Mouse (Mus musculus): ENCODE results near the gene Nkx6-2. TPM values are rescaled to one million over a fixed set of nuclear protein-coding genes. Genes with fewer than 3 reads are reported as not detected.

The Nkx6-2 gene
- polyA plus RNA-seq, 1 experiment: not detected

GRCm38 (mm10) chr7:139595862-139596261 lies 13.3 kb upstream of the Nkx6-2 start:
- TF ChIP-seq USF1 (IDR thresholded peaks at IDR 0.05; ENCODE audit: low read depth): no peak
- TF ChIP-seq CEBPB (IDR thresholded peaks at IDR 0.05; ENCODE audit: insufficient read depth, poor library complexity, severe bottlenecking): no peak
- TF ChIP-seq MYOG (IDR thresholded peaks at IDR 0.05; ENCODE audit: control insufficient read depth in 1 of 3, insufficient read depth in 1 of 3, insufficient read length in 2 of 3, low read depth in 2 of 3): no peak
- TF ChIP-seq TCF3 (IDR thresholded peaks at IDR 0.05; ENCODE audit: insufficient read length, low read depth): no peak
- TF ChIP-seq E2F4 (IDR thresholded peaks at IDR 0.05; ENCODE audit: insufficient read depth): no peak
- no peak for TF ChIP-seq TCF12 (IDR thresholded peaks at IDR 0.05; ENCODE audit: insufficient read depth, poor library complexity, severe bottlenecking)
- no peak for TF ChIP-seq REST (IDR thresholded peaks at IDR 0.05; ENCODE audit: insufficient read depth, insufficient read length)
- H3K4me3 ChIP-seq: no peak overlapping the region
- H3K27me3 ChIP-seq (ENCODE audit: control insufficient read depth, insufficient read depth, insufficient read length): peaks cover 7% of the 10 kb centered on the region
- H3K79me2 ChIP-seq (ENCODE audit: control insufficient read depth, insufficient read depth): no peaks in the 10 kb centered on the region
- no peak overlapping the region for H3ac ChIP-seq (ENCODE audit: control insufficient read depth, insufficient read length)
- no peaks in the 10 kb centered on the region for H3K36me3 ChIP-seq (ENCODE audit: control insufficient read depth, insufficient read depth)
- no peak overlapping the region for H3K4me2 ChIP-seq (ENCODE audit: low read depth)

GRCm38 (mm10) chr7:139595311-139595710 lies 12.7 kb upstream of the Nkx6-2 start:
- TF ChIP-seq MYOG (IDR thresholded peaks at IDR 0.05; ENCODE audit: control insufficient read depth in 1 of 3, insufficient read depth in 1 of 3, insufficient read length in 2 of 3, low read depth in 2 of 3) (no peak), MAX (IDR thresholded peaks at IDR 0.05; ENCODE audit: low read depth) (no peak), POLR2A (IDR thresholded peaks at IDR 0.05; ENCODE audit: insufficient read length, low read depth) (no peak)
- Histone ChIP-seq H3K4me3 (no peak overlapping the region), H3K27me3 (ENCODE audit: control insufficient read depth, insufficient read depth, insufficient read length) (peaks cover 5% of the 10 kb centered on the region)

GRCm38 (mm10) chr7:139591311-139591710 lies 8.7 kb upstream of the Nkx6-2 start:
- TF ChIP-seq POLR2AphosphoS2 (IDR thresholded peaks at IDR 0.05; ENCODE audit: insufficient read length, low read depth): no peak
- no peak for TF ChIP-seq CEBPB (IDR thresholded peaks at IDR 0.05; ENCODE audit: insufficient read depth, poor library complexity, severe bottlenecking)
- TF ChIP-seq E2F4 (IDR thresholded peaks at IDR 0.05; ENCODE audit: insufficient read depth): no peak
- TF ChIP-seq MAX (IDR thresholded peaks at IDR 0.05; ENCODE audit: low read depth): no peak
- TF ChIP-seq REST (IDR thresholded peaks at IDR 0.05; ENCODE audit: insufficient read depth, insufficient read length): no peak
- TF ChIP-seq MYOD1 (IDR thresholded peaks at IDR 0.05; ENCODE audit: control insufficient read depth in 1 of 3, insufficient read length in 2 of 3, low read depth in 2 of 3): no peak
- no peak for TF ChIP-seq TCF12 (IDR thresholded peaks at IDR 0.05; ENCODE audit: insufficient read depth, poor library complexity, severe bottlenecking)
- no peak overlapping the region for H3K4me2 ChIP-seq (ENCODE audit: low read depth)
- H3K27me3 ChIP-seq (ENCODE audit: control insufficient read depth, insufficient read depth, insufficient read length): peaks cover 9% of the 10 kb centered on the region
- no peak overlapping the region for H3K4me3 ChIP-seq
- no peaks in the 10 kb centered on the region for H3K36me3 ChIP-seq (ENCODE audit: control insufficient read depth, insufficient read depth)
- no peak overlapping the region for H3ac ChIP-seq (ENCODE audit: control insufficient read depth, insufficient read length)
- no peaks in the 10 kb centered on the region for H3K79me2 ChIP-seq (ENCODE audit: control insufficient read depth, insufficient read depth)

More at GRCm38 (mm10) chr7:139595311-139595710, 12.7 kb upstream of the Nkx6-2 start:
- H3K4me2 ChIP-seq (ENCODE audit: low read depth): no peak overlapping the region
- H3K79me2 ChIP-seq (ENCODE audit: control insufficient read depth, insufficient read depth): no peaks in the 10 kb centered on the region
- no peak overlapping the region for H3ac ChIP-seq (ENCODE audit: control insufficient read depth, insufficient read length)
- H3K36me3 ChIP-seq (ENCODE audit: control insufficient read depth, insufficient read depth): no peaks in the 10 kb centered on the region

- H3ac ChIP-seq (ENCODE audit: control insufficient read depth, insufficient read length): no peak overlapping the region
- no peak overlapping the region for H3K4me2 ChIP-seq (ENCODE audit: low read depth)
- peaks cover 17% of the 10 kb centered on the region for H3K27me3 ChIP-seq (ENCODE audit: control insufficient read depth, insufficient read depth, insufficient read length)
- TF ChIP-seq SRF (IDR thresholded peaks at IDR 0.05; ENCODE audit: control insufficient read depth, insufficient read length, low read depth): no peak
- TF ChIP-seq MYOD1 (IDR thresholded peaks at IDR 0.05; ENCODE audit: control insufficient read depth in 1 of 3, insufficient read length in 2 of 3, low read depth in 2 of 3): no peak
- no peak for TF ChIP-seq TCF12 (IDR thresholded peaks at IDR 0.05; ENCODE audit: insufficient read depth, poor library complexity, severe bottlenecking)
- TF ChIP-seq POLR2A (IDR thresholded peaks at IDR 0.05; ENCODE audit: insufficient read length, low read depth): no peak
- H3K4me3 ChIP-seq: no peak overlapping the region
- H3K36me3 ChIP-seq (ENCODE audit: control insufficient read depth, insufficient read depth): no peaks in the 10 kb centered on the region
- no peaks in the 10 kb centered on the region for H3K79me2 ChIP-seq (ENCODE audit: control insufficient read depth, insufficient read depth)
Measured at GRCm38 (mm10) chr7:139590302-139590701, 7.7 kb upstream of the Nkx6-2 start.

- peak overlapping the region; percentile 2 for H3K4me2 ChIP-seq (ENCODE audit: low read depth)
- H3ac ChIP-seq (ENCODE audit: control insufficient read depth, insufficient read length): no peak overlapping the region
- H3K4me3 ChIP-seq: no peak overlapping the region
- no peaks in the 10 kb centered on the region for H3K36me3 ChIP-seq (ENCODE audit: control insufficient read depth, insufficient read depth)
- H3K27me3 ChIP-seq (ENCODE audit: control insufficient read depth, insufficient read depth, insufficient read length): peaks cover 31% of the 10 kb centered on the region
- H3K79me2 ChIP-seq (ENCODE audit: control insufficient read depth, insufficient read depth): no peaks in the 10 kb centered on the region
- TF ChIP-seq SRF (IDR thresholded peaks at IDR 0.05; ENCODE audit: control insufficient read depth, insufficient read length, low read depth) (no peak), USF1 (IDR thresholded peaks at IDR 0.05; ENCODE audit: low read depth) (peak; percentile 48), MAX (IDR thresholded peaks at IDR 0.05; ENCODE audit: low read depth) (no peak), CEBPB (IDR thresholded peaks at IDR 0.05; ENCODE audit: insufficient read depth, poor library complexity, severe bottlenecking) (peak; percentile 56; the same call in 1 of the 2 replicates), E2F4 (IDR thresholded peaks at IDR 0.05; ENCODE audit: insufficient read depth) (no peak), REST (IDR thresholded peaks at IDR 0.05; ENCODE audit: insufficient read depth, insufficient read length) (no peak)
Measured at GRCm38 (mm10) chr7:139587919-139588318, 5.3 kb upstream of the Nkx6-2 start.
